Mouse (Mus musculus) cortical plate, adult 2 months (tissue): ENCODE measurements at regions not wholly inside any gene's neighbourhood (a gene's known extent, or its start where the extent isn't known, plus 50 kb on each side); places are given as distances from the start of the nearest gene placed in this dataset.

Source experiments
- CTCF ChIP-seq: fragments of 200-500 bp; IDR thresholded peaks from 2 replicates; pipeline ENCODE4 v1.5.1; 2011; ENCODE audit warnings: mild to moderate bottlenecking, control low read depth, low read length; ENCODE audit not compliant: insufficient read depth; ENCODE audit errors: extremely low read depth
- POLR2A ChIP-seq: fragments of 200-500 bp; IDR thresholded peaks from 2 replicates; pipeline ENCODE4 v1.6.1; 2011; ENCODE audit warnings: mild to moderate bottlenecking, low read length, control low read depth; ENCODE audit not compliant: insufficient read depth; ENCODE audit errors: extremely low read depth

- TF ChIP-seq CTCF (no peak), POLR2A (no peak)
Observed at GRCm38 (mm10) chr6:6496789-6497188, 81.7 kb downstream of the Sem1 start.
